Mouse (Mus musculus) adrenal gland (tissue): Measurements from ENCODE around the gene Krt42.
"Not testable (repeated sequence)": the region's sequence is repeated elsewhere in the genome, so short reads cannot be mapped to it uniquely, and the experiment has no call there.

Experiments
- intact Hi-C: fragments of 180-260 bp; cut with DNase I; formaldehyde crosslinking; loops from one replicate; pipeline ENCODE4 v1.15.1; 2025

Gene Krt42

GRCm38 (mm10) chr11:100281596-100282544 lies 12.2 kb upstream of the Krt42 start:
- intact Hi-C loops, result loop anchor here (1.0 to 5.0 kb wide), 2 partner anchors 113 to 820 kb away; no protein-coding TSS in a partner anchor

- intact Hi-C loops, result no loop called here
Observed at GRCm38 (mm10) chr11:100278759-100279158, 9.1 kb upstream of the Krt42 start.

GRCm38 (mm10) chr11:100277726-100278480 lies 8.2 kb upstream of the Krt42 start:
- intact Hi-C loops, result no loop called here

GRCm38 (mm10) chr11:100275466-100275865 lies 5.8 kb upstream of the Krt42 start:
- intact Hi-C loops, result no loop called here

GRCm38 (mm10) chr11:100274719-100275118 lies 5.0 kb upstream of the Krt42 start:
- intact Hi-C loops, result no loop called here

GRCm38 (mm10) chr11:100271878-100272277 lies 2.2 kb upstream of the Krt42 start:
- intact Hi-C loops, result no loop called here

GRCm38 (mm10) chr11:100262058-100262980 lies 7.4 kb downstream of the Krt42 start:
- intact Hi-C loops, result no loop called here

GRCm38 (mm10) chr11:100261235-100261605 lies 8.5 kb downstream of the Krt42 start:
- intact Hi-C loops, result no loop called here

GRCm38 (mm10) chr11:100260514-100261234 lies 9.0 kb downstream of the Krt42 start, which contains the start of gene Krt17:
Krt17 (minus strand) TSS chr11:100261029.
- intact Hi-C loops, result no loop called here

- intact Hi-C loops, result no loop called here
Observed at GRCm38 (mm10) chr11:100259079-100259478, 10.6 kb downstream of the Krt42 start.

- intact Hi-C loops, result no loop called here
Observed at GRCm38 (mm10) chr11:100257967-100258366, 11.7 kb downstream of the Krt42 start.

GRCm38 (mm10) chr11:100255514-100255913 lies 14.2 kb downstream of the Krt42 start:
- intact Hi-C loops, result no loop called here

GRCm38 (mm10) chr11:100254360-100255090 lies 15.1 kb downstream of the Krt42 start:
- intact Hi-C loops, result no loop called here

- intact Hi-C loops, result no loop called here
Observed at GRCm38 (mm10) chr11:100248852-100249465, 20.7 kb downstream of the Krt42 start, which contains the start of gene Krt16. Krt16 (minus strand) TSS chr11:100248902.

- intact Hi-C loops, result not testable (repeated sequence)
Observed at GRCm38 (mm10) chr11:100246471-100246870, 23.2 kb downstream of the Krt42 start.

GRCm38 (mm10) chr11:100240272-100240671 lies 29.4 kb downstream of the Krt42 start:
- intact Hi-C loops, result not testable (repeated sequence)

GRCm38 (mm10) chr11:100221741-100222140 lies 47.9 kb downstream of the Krt42 start:
- intact Hi-C loops, result no loop called here

- intact Hi-C loops, result no loop called here
Observed at GRCm38 (mm10) chr11:100219304-100219703, 50.4 kb downstream of the Krt42 start.
